Mouse (Mus musculus): ENCODE results near the gene Trarg1. TPM values are rescaled to one million over a fixed set of nuclear protein-coding genes. Genes with fewer than 3 reads are reported as not detected.

The Trarg1 gene
- polyA plus RNA-seq, 2 experiments: 0.20 to 0.51 TPM

DNA sequence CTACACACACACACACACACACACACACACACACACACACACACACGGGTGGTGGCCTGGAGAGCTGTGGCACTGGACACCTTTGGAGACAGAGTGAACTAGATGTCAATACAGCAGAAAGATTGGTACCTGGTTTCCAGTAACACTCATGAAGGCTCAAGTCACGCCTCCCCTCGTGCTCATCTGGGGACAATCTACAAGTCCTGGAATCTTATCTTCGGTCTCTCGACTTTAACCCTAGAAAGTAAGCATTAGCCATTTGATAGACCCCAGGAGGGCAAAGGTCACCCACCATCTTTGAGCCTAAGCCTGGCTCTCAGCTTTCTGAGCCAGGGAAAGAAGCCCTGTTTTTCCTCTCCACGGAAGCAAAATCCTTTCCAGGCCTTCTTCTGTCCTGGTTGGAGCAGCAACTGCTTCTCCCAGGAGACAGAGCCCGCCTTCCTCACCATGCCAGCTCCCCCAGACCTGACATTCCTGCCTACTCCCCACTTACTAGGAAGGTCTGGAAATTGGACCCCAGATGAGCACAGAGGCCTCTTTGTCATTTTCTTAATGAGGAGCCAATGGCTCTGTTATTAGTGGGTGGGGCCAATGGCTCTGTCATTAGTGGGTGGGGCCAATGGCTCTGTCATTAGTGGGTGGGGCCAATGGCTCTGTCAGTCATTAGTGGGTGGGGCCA is 17.7 kb upstream of the Trarg1 start:
- H3K4me2 ChIP-seq (replicated peaks; ENCODE audit: low read depth, low read length, severe bottlenecking): no peak overlapping the region
- no peaks in the 10 kb centered on the region for H3K9me3 ChIP-seq (ENCODE audit: control insufficient read depth, low read length)
- DNase-seq (ENCODE audit: low spot score): no peak

DNA sequence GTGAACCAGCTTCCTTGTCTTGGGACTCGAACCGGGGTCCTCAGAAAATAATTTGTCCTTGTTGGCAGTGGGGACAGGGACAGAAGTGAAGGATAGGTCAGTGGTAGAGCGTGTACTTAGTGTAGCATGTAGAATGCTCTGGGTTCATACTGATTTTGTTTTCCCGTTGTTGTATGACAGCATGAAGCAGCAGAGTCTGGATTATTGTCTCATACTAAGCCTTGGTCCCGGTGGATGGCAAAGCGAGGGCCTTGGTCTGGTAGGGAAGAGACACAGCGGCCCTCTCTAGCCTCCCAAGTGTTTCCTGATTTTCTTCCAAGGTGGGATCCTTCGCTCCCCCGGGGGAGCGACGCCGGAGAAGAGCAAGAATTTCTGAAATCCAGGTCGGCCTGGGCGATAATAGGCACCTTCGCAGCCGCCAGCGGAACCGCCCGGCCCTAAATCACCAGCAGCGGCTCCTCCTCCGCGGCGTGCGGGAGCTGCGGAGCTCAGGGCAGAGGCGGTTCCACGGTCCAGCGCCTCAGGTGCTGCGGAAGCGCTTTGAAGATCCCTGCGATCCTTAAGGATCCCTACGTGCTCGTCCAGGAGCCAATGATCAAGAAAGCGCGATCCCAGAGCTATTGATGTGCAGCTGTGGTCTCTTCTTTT is 13.5 kb upstream of the Trarg1 start:
- Histone ChIP-seq H3K4me2 (replicated peaks; ENCODE audit: low read depth, low read length, severe bottlenecking) (peak overlapping the region; percentile 63), H3K9ac (ENCODE audit: low read depth, low read length, severe bottlenecking) (peak overlapping the region; percentile 36), H3K27ac (replicated peaks; ENCODE audit: low read depth, low read length) (no peak overlapping the region), H3K9me3 (ENCODE audit: control insufficient read depth, low read length) (no peaks in the 10 kb centered on the region), H3K36me3 (ENCODE audit: control insufficient read depth, insufficient read depth, low read length) (no peaks in the 10 kb centered on the region), H3K27me3 (ENCODE audit: control insufficient read depth, insufficient read depth, low read length) (peaks cover 39% of the 10 kb centered on the region), H3K4me3 (replicated peaks; ENCODE audit: low read length) (peak overlapping the region; percentile 36), H3K4me1 (ENCODE audit: control insufficient read depth, insufficient read depth, low read length) (no peaks in the 10 kb centered on the region)
- DNase-seq (ENCODE audit: low spot score) (no peak), ATAC-seq (ENCODE audit: low FRiP score, low read depth) (no peak)
- WGBS: 13% methylated on average over 30 of the region's 35 CpGs
- TF ChIP-seq POLR2A (IDR thresholded peaks at IDR 0.05; ENCODE audit: borderline replicate concordance, extremely low read depth, insufficient read depth, insufficient read length): no peak

More for the DNA sequence above, 17.7 kb upstream of the Trarg1 start:
- no peak for TF ChIP-seq POLR2A (IDR thresholded peaks at IDR 0.05; ENCODE audit: borderline replicate concordance, extremely low read depth, insufficient read depth, insufficient read length)
- no peak for ATAC-seq (ENCODE audit: low FRiP score, low read depth)
- Histone ChIP-seq H3K4me1 (ENCODE audit: control insufficient read depth, insufficient read depth, low read length) (peaks cover 7% of the 10 kb centered on the region), H3K36me3 (ENCODE audit: control insufficient read depth, insufficient read depth, low read length) (no peaks in the 10 kb centered on the region), H3K9ac (ENCODE audit: low read depth, low read length, severe bottlenecking) (no peak overlapping the region), H3K27ac (replicated peaks; ENCODE audit: low read depth, low read length) (no peak overlapping the region), H3K4me3 (replicated peaks; ENCODE audit: low read length) (no peak overlapping the region), H3K27me3 (ENCODE audit: control insufficient read depth, insufficient read depth, low read length) (peaks cover 23% of the 10 kb centered on the region)
- 42% methylated on average over 7 of the region's 7 CpGs for WGBS

DNA sequence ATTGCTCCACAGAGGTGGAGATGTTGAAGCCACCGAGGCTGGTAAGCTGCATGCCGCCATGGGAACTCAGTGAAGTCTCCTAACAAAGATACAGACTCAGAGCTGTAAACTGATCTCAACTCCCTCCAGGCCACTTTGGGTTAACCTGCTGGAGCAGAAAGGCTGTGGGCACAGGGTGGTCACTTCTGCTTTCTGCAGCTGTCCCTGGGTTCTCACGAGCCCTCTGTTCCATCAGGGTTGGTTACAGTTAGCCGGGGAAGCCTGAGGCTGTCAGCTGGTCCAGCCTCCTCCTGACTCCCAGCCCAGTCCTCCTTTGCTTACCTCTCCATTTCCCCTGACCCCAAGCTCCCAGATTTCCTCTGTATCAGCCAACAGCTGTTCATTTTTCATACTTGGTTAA is 11.8 kb upstream of the Trarg1 start:
- Histone ChIP-seq H3K4me3 (replicated peaks; ENCODE audit: low read length) (no peak overlapping the region), H3K9me3 (ENCODE audit: control insufficient read depth, low read length) (no peaks in the 10 kb centered on the region), H3K4me1 (ENCODE audit: control insufficient read depth, insufficient read depth, low read length) (peaks cover 2% of the 10 kb centered on the region; the same call in 1 of the 2 replicates), H3K27me3 (ENCODE audit: control insufficient read depth, insufficient read depth, low read length) (peaks cover 56% of the 10 kb centered on the region), H3K4me2 (replicated peaks; ENCODE audit: low read depth, low read length, severe bottlenecking) (no peak overlapping the region), H3K27ac (replicated peaks; ENCODE audit: low read depth, low read length) (no peak overlapping the region), H3K9ac (ENCODE audit: low read depth, low read length, severe bottlenecking) (no peak overlapping the region), H3K36me3 (ENCODE audit: control insufficient read depth, insufficient read depth, low read length) (no peaks in the 10 kb centered on the region)
- ATAC-seq (ENCODE audit: low FRiP score, low read depth) (no peak), DNase-seq (ENCODE audit: low spot score) (no peak)
- 27% methylated on average over 4 of the region's 4 CpGs for WGBS
- TF ChIP-seq POLR2A (IDR thresholded peaks at IDR 0.05; ENCODE audit: borderline replicate concordance, extremely low read depth, insufficient read depth, insufficient read length): no peak

DNA sequence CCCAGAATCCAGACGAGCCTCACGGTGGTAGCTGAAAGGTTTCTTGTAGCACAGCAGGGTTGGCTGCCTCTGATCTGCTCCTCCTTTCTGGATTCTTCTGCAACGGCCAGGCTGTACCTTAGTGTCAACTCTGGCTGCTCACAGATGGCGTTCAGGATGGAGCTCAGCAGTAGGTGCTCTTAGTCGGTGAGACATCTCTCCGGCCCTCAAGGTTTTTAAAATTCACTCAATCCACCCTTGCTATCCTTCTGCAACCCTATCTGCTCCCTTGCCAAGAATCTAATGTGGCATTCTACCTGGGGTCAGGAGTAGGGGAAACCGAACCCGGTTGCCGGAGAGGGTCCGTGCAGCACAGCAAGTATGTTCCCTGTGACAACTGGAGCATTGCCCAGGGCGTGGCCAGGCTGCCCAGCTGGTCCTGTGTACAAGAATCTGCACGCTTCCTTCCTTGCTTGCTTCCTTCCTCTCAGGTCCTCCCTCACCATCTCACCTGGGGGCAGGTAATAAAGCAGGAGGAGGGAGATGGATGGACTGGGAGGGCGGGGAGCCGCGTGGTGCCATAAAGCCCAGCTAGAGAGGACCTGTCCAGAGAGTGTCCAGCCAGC is 7.6 kb upstream of the Trarg1 start, which contains the start of gene Bhlha9:
Gene Bhlha9, plus strand, starts transcription at position 600 of the 605 bp plus-strand sequence.
- Histone ChIP-seq H3K27me3 (ENCODE audit: control insufficient read depth, insufficient read depth, low read length) (peaks cover 58% of the 10 kb centered on the region), H3K9me3 (ENCODE audit: control insufficient read depth, low read length) (no peaks in the 10 kb centered on the region), H3K27ac (replicated peaks; ENCODE audit: low read depth, low read length) (no peak within 1 kb of the TSS), H3K4me1 (ENCODE audit: control insufficient read depth, insufficient read depth, low read length) (peaks cover 6% of the 10 kb centered on the region; the same call in 1 of the 2 replicates), H3K9ac (ENCODE audit: low read depth, low read length, severe bottlenecking) (peak within 1 kb of the TSS; percentile 50), H3K4me2 (replicated peaks; ENCODE audit: low read depth, low read length, severe bottlenecking) (peak within 1 kb of the TSS; percentile 74), H3K36me3 (ENCODE audit: control insufficient read depth, insufficient read depth, low read length) (no peaks in the 10 kb centered on the region), H3K4me3 (replicated peaks; ENCODE audit: low read length) (peak within 1 kb of the TSS; percentile 40)
- ATAC-seq (ENCODE audit: low FRiP score, low read depth) (no peak), DNase-seq (ENCODE audit: low spot score) (no peak)
- TF ChIP-seq POLR2A (IDR thresholded peaks at IDR 0.05; ENCODE audit: borderline replicate concordance, extremely low read depth, insufficient read depth, insufficient read length): no peak
- 55% methylated on average over 15 of the region's 15 CpGs for WGBS

DNA sequence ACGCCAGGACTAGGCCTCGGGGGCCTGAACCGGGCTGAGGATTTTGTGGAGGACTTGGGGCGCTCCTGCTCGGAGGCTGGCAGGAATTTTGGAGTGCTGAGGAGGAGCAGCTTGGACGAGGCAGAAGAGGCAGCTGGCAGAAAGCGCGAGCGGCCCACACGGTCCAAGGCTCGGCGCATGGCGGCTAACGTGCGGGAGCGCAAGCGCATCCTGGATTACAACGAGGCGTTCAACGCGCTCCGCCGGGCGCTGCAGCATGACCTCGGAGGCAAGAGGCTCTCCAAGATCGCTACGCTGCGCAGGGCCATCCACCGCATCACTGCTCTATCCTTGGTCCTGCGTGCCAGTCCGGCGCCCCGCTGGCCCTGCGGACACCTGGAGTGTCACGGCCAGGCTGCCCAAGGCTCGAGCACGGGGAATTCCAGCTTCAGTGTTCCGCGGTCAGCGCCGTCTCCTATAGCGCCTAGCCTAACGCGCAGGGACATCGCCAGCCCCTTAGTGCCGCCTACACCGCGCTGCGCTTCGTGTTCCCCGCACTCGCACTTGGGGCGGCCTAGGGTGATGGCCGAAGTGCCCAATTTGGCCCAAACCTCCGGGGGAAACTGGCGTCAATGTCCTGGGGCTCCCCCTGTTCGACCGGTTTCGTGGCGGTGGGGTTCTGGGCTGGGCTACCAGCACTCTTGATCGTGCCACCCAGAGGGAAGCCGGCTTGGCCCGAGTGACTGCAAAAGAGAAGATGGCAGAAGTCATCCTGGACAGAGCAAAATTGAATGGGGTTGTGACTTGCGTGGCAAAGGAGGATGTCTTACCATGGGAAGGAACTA is 6.8 kb upstream of the Trarg1 start:
- whole genome bisulfite sequencing: 4% methylated on average over 53 of the region's 64 CpGs
- peak overlapping the region; percentile 40 for H3K4me3 ChIP-seq (replicated peaks; ENCODE audit: low read length)
- ATAC-seq (ENCODE audit: low FRiP score, low read depth): no peak; the same call in 1 of the 2 replicates
- H3K27me3 ChIP-seq (ENCODE audit: control insufficient read depth, insufficient read depth, low read length): peaks cover 55% of the 10 kb centered on the region
- H3K9me3 ChIP-seq (ENCODE audit: control insufficient read depth, low read length): no peaks in the 10 kb centered on the region
- H3K4me1 ChIP-seq (ENCODE audit: control insufficient read depth, insufficient read depth, low read length): peaks cover 6% of the 10 kb centered on the region; the same call in 1 of the 2 replicates
- H3K36me3 ChIP-seq (ENCODE audit: control insufficient read depth, insufficient read depth, low read length): no peaks in the 10 kb centered on the region
- H3K9ac ChIP-seq (ENCODE audit: low read depth, low read length, severe bottlenecking): peak overlapping the region; percentile 50
- peak overlapping the region; percentile 74 for H3K4me2 ChIP-seq (replicated peaks; ENCODE audit: low read depth, low read length, severe bottlenecking)
- TF ChIP-seq POLR2A (IDR thresholded peaks at IDR 0.05; ENCODE audit: borderline replicate concordance, extremely low read depth, insufficient read depth, insufficient read length): no peak
- H3K27ac ChIP-seq (replicated peaks; ENCODE audit: low read depth, low read length): no peak overlapping the region
- DNase-seq (ENCODE audit: low spot score): no peak

Measured in limb, embryonic 14.5 days (tissue).